Mouse (Mus musculus) megakaryocyte, embryonic 14.5 days (primary cell): ENCODE results near the gene Pcgf2. TPM values are rescaled to one million over a fixed set of nuclear protein-coding genes. Genes with fewer than 3 reads are reported as not detected.
"Not testable (repeated sequence)": the region's sequence is repeated elsewhere in the genome, so short reads cannot be mapped to it uniquely, and the experiment has no call there.

ENCODE experiments used
- H3K27me3 ChIP-seq: replicated peaks from 2 replicates; pipeline ENCODE3; 2012; ENCODE audit warnings: inconsistent platforms
- H3K36me3 ChIP-seq: replicated peaks from 2 replicates; pipeline ENCODE3; 2012; ENCODE audit warnings: low read length, inconsistent platforms, mixed read lengths
- H3K4me1 ChIP-seq: 2 replicates; pipeline ENCODE4 v1.6.1; 2012; ENCODE audit warnings: inconsistent platforms
- H3K4me3 ChIP-seq: replicated peaks from 2 replicates; pipeline ENCODE3; 2012; ENCODE audit warnings: moderate library complexity, mild to moderate bottlenecking, inconsistent platforms
- H3K9me3 ChIP-seq: 2 replicates; pipeline ENCODE4 v1.6.1; 2012; ENCODE audit warnings: inconsistent platforms
- FLI1 ChIP-seq: IDR thresholded peaks from 2 replicates; pipeline ENCODE4 v1.6.1; 2012; ENCODE audit warnings: low read length, inconsistent platforms, mixed read lengths
- GATA1 ChIP-seq: IDR thresholded peaks from 3 replicates; pipeline ENCODE4 v1.6.1; 2012; ENCODE audit warnings: mixed read lengths, low read length, inconsistent platforms, borderline replicate concordance
- polyA plus RNA-seq: library from polyadenylated mRNA; stranded (reverse); fragments of >175 nt; gene quantifications from 2 replicates; pipeline ENCODE4 v1.2.3, GENCODE M21; 2012; ENCODE audit warnings: low replicate concordance; ENCODE audit not compliant: insufficient read depth

Pcgf2 gene
- polyA plus RNA-seq, 1 experiment, result 83.4 TPM

- H3K27me3 ChIP-seq, result no peaks in the 10 kb centered on the region
- no peak for TF ChIP-seq GATA1
- TF ChIP-seq FLI1, result no peak
- peaks cover 98% of the 10 kb centered on the region for H3K36me3 ChIP-seq
- peak overlapping the region; percentile 81 for H3K4me3 ChIP-seq
- peaks cover 65% of the 10 kb centered on the region for H3K4me1 ChIP-seq
- peaks cover 18% of the 10 kb centered on the region for H3K9me3 ChIP-seq
These were observed 18.1 kb upstream of the Pcgf2 start for GRCm38 (mm10) chr11:97718281-97718860.

GRCm38 (mm10) chr11:97717369-97718280 is 17.3 kb upstream of the Pcgf2 start:
- Histone ChIP-seq H3K4me3 (peak overlapping the region; percentile 67), H3K36me3 (peaks cover 99% of the 10 kb centered on the region), H3K9me3 (peaks cover 17% of the 10 kb centered on the region), H3K27me3 (no peaks in the 10 kb centered on the region), H3K4me1 (peaks cover 62% of the 10 kb centered on the region)
- TF ChIP-seq GATA1 (no peak), FLI1 (no peak)

DNA sequence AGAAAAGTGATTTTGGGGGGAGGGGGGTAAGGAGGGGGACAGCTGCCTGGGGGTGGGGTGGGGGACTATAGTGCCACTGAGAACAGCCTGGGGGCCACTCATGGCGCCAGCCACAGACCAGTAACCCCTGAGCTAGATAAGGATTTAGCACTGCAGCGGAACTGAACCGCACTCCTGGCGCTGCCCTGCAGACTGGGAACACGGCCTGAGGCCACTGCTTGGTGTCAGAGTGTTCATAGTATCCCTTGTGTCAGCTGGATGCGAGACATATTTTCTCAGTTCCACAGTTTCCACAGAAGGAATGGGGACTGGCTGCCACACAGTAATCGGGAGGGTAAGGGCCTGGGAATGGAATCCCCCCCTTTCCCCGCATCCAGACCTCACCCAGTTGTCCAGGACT is 15.7 kb upstream of the Pcgf2 start:
- Histone ChIP-seq H3K4me3 (no peak overlapping the region), H3K9me3 (peaks cover 4% of the 10 kb centered on the region; the same call in 1 of the 2 replicates), H3K4me1 (peaks cover 70% of the 10 kb centered on the region), H3K36me3 (peaks cover 99% of the 10 kb centered on the region), H3K27me3 (no peaks in the 10 kb centered on the region)
- no peak for TF ChIP-seq GATA1
- TF ChIP-seq FLI1, result no peak

DNA sequence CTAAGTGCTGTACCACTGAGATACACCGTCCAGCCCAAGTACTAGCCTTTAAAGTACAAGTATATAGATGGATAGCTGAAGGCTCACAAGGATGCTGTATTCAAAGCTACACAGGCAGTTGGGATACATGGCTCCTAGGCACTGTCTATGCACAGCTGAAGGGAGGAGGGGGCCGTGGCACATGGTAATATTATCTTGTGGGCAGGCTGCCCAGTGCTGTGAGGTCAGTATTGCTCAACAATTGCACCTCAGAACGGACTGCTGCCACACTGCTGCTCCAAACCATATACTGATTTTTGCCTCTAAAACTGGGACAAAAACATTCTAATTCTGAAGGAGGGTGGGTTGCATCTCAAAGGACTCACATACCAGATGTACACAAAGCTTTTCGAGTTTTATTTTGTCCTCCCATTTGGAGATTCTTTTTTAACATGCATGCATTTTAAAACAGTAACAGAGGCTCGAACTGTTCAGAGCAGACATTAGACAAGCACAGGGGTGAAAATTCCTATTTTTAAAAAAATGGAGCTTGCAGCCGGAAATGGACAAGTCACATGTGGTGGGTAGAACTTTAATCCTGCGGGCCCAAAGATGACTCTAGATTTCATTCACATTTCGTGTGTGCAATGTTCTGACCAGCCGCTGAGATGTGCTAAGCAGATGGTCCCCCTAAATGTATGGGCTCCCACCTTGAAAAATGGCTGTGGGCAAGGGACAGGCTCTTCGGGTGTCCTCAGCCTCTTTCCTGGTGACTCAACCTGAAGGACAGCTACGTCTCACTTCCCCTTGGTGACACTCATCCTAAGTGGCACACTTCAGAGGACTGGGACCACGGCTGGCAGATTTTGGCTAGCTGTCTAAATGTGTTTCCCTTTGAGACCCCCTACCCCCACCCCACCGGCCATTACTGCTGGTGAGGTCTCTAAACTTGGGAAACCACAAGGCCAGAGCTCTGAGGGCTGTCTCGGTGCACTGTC is 14.8 kb upstream of the Pcgf2 start:
- Histone ChIP-seq H3K9me3 (peaks cover 4% of the 10 kb centered on the region; the same call in 1 of the 2 replicates), H3K27me3 (no peaks in the 10 kb centered on the region), H3K4me1 (peaks cover 68% of the 10 kb centered on the region), H3K4me3 (peak overlapping the region; percentile 44), H3K36me3 (peaks cover 95% of the 10 kb centered on the region)
- TF ChIP-seq GATA1 (no peak), FLI1 (no peak)

GRCm38 (mm10) chr11:97714356-97714755 is 14.1 kb upstream of the Pcgf2 start:
- Histone ChIP-seq H3K9me3 (peaks cover 4% of the 10 kb centered on the region; the same call in 1 of the 2 replicates), H3K4me3 (no peak overlapping the region), H3K36me3 (peaks cover 90% of the 10 kb centered on the region), H3K27me3 (no peaks in the 10 kb centered on the region), H3K4me1 (peaks cover 61% of the 10 kb centered on the region)
- no peak for TF ChIP-seq FLI1
- no peak for TF ChIP-seq GATA1

- H3K36me3 ChIP-seq, result peaks cover 90% of the 10 kb centered on the region
- H3K4me1 ChIP-seq, result peaks cover 56% of the 10 kb centered on the region
- no peak overlapping the region for H3K4me3 ChIP-seq
- no peaks in the 10 kb centered on the region for H3K27me3 ChIP-seq
- TF ChIP-seq FLI1 (no peak), GATA1 (no peak)
- H3K9me3 ChIP-seq, result peaks cover 4% of the 10 kb centered on the region; the same call in 1 of the 2 replicates
These were observed 13.6 kb upstream of the Pcgf2 start for GRCm38 (mm10) chr11:97713896-97714295.

- H3K36me3 ChIP-seq, result peaks cover 87% of the 10 kb centered on the region
- TF ChIP-seq FLI1 (no peak), GATA1 (no peak)
- peaks cover 4% of the 10 kb centered on the region; the same call in 1 of the 2 replicates for H3K9me3 ChIP-seq
- H3K27me3 ChIP-seq, result no peaks in the 10 kb centered on the region
- no peak overlapping the region for H3K4me3 ChIP-seq
- H3K4me1 ChIP-seq, result peaks cover 40% of the 10 kb centered on the region
These were observed 12.0 kb upstream of the Pcgf2 start for GRCm38 (mm10) chr11:97712286-97712685.

- TF ChIP-seq GATA1 (no peak), FLI1 (no peak)
- Histone ChIP-seq H3K4me1 (peaks cover 43% of the 10 kb centered on the region), H3K27me3 (no peaks in the 10 kb centered on the region), H3K36me3 (peaks cover 87% of the 10 kb centered on the region), H3K9me3 (peaks cover 4% of the 10 kb centered on the region; the same call in 1 of the 2 replicates), H3K4me3 (no peak overlapping the region)
These were observed 11.1 kb upstream of the Pcgf2 start for GRCm38 (mm10) chr11:97711200-97711900.

DNA sequence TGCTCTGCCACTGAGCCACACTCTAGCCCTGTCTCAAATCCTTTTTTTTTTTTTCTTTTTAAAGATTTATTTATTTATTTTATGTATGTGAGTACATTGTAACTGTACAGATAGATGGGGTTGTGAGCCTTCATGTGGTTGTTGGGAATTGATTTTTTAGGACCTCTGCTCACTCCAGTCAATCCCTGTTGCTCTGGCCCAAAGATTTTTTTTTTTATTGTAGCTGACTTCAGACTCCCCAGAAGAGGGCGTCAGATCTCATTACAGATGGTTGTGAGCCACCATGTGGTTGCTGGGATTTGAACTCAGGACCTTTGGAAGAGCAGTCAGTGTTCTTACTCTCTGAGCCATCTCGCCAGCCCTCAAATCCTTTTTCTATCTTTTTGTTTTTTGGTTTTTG is 9.8 kb upstream of the Pcgf2 start:
- peaks cover 44% of the 10 kb centered on the region for H3K4me1 ChIP-seq
- H3K9me3 ChIP-seq, H3K27me3 ChIP-seq, H3K4me3 ChIP-seq: not testable (repeated sequence)
- peaks cover 84% of the 10 kb centered on the region for H3K36me3 ChIP-seq
